Mouse (Mus musculus) intestine, postnatal 0 days (tissue): ENCODE measurements around the gene Unc5cl. TPM values are rescaled to one million over a fixed set of nuclear protein-coding genes. Genes with fewer than 3 reads are reported as not detected.

ENCODE experiments used
- ATAC-seq: fragments of 200-750 bp; cut with Nextera tagmentation; 2 replicates; pipeline ENCODE4 v1.8.0; 2017; ENCODE audit warnings: mild to moderate bottlenecking, moderate TSS enrichment, moderate library complexity
- H3K27ac ChIP-seq: fragments of 300-500 bp; sonication (generic); 2 replicates; pipeline ENCODE4 v1.5.1; 2014; ENCODE audit warnings: mild to moderate bottlenecking, low read depth, low read length, moderate library complexity
- H3K27me3 ChIP-seq: fragments of 300-500 bp; sonication (generic); replicated peaks from 2 replicates; pipeline ENCODE4 v1.6.1; 2014; ENCODE audit warnings: low read length, mixed read lengths; ENCODE audit not compliant: control insufficient read depth, insufficient read depth
- H3K36me3 ChIP-seq: fragments of 300-500 bp; sonication (generic); 2 replicates; pipeline ENCODE4 v1.6.1; 2014; ENCODE audit warnings: mild to moderate bottlenecking, moderate library complexity; ENCODE audit not compliant: control insufficient read depth, insufficient read depth
- H3K4me1 ChIP-seq: fragments of 300-500 bp; sonication (generic); replicated peaks from 2 replicates; pipeline ENCODE4 v1.6.1; 2014; ENCODE audit warnings: antibody characterized with exemption, low read length, mixed read lengths; ENCODE audit not compliant: control insufficient read depth, insufficient read depth
- H3K4me2 ChIP-seq: fragments of 300-500 bp; sonication (generic); replicated peaks from 2 replicates; pipeline ENCODE4 v1.6.1; 2014; ENCODE audit warnings: low read depth, mild to moderate bottlenecking, moderate library complexity
- H3K4me3 ChIP-seq: fragments of 300-500 bp; sonication (generic); 2 replicates; pipeline ENCODE4 v1.5.1; 2014; ENCODE audit warnings: low read depth, low read length
- H3K9ac ChIP-seq: fragments of 300-500 bp; sonication (generic); 2 replicates; pipeline ENCODE4 v1.6.1; 2014; ENCODE audit warnings: mild to moderate bottlenecking, low read depth, low read length
- H3K9me3 ChIP-seq: fragments of 300-500 bp; sonication (generic); 2 replicates; pipeline ENCODE4 v1.6.1; 2016; ENCODE audit warnings: mixed run types; ENCODE audit not compliant: control insufficient read depth
- CTCF ChIP-seq: sonication (generic); IDR thresholded peaks from 2 replicates; pipeline ENCODE4 v1.5.1; 2016; ENCODE audit warnings: low read depth, mild to moderate bottlenecking, control low read depth, antibody characterized with exemption, moderate library complexity
- WGBS: fragments of 180-500 bp; shearing (Covaris S2); extraction: QIAGEN DNeasy Blood & Tissue Kit; methylation state at CpG from one replicate; pipeline ENCODE4 v1.1.7; 2014; 5-methylcytosine and 5-hydroxymethylcytosine counted together
- polyA plus RNA-seq: library from polyadenylated mRNA; unstranded; fragments of >200 nt; fragmentation: Nextera tagmentation; extraction: Ambion mirVana; gene quantifications from 2 replicates; pipeline ENCODE4 v1.2.1, GENCODE M21; 2015

The Unc5cl gene
- polyA plus RNA-seq, 1 experiment from 2014 or later: 28.4 TPM

- H3K9ac ChIP-seq: no peak overlapping the region
- H3K27ac ChIP-seq: no peak overlapping the region
- ATAC-seq: no peak
- H3K9me3 ChIP-seq: no peaks in the 10 kb centered on the region
- 0 out of 2 replicates have a peak, but pooled peaks cover 3% of the 10 kb centered on the region for H3K4me1 ChIP-seq
- H3K4me3 ChIP-seq: no peak overlapping the region
- 52% methylated on average over 3 of the region's 3 CpGs for WGBS
- H3K36me3 ChIP-seq: no peaks in the 10 kb centered on the region
- no peak overlapping the region for H3K4me2 ChIP-seq
- no peaks in the 10 kb centered on the region for H3K27me3 ChIP-seq
- no peak for TF ChIP-seq CTCF
These were observed 43.3 kb downstream of the Unc5cl start for GRCm38 (mm10) chr17:48497986-48498385.

GRCm38 (mm10) chr17:48500846-48501445 lies 46.2 kb downstream of the Unc5cl start:
- ATAC-seq: peak; percentile 79
- H3K9ac ChIP-seq: no peak overlapping the region
- no peak overlapping the region for H3K4me3 ChIP-seq
- H3K9me3 ChIP-seq: no peaks in the 10 kb centered on the region
- no peaks in the 10 kb centered on the region for H3K36me3 ChIP-seq
- 58% methylated on average over 7 of the region's 7 CpGs for WGBS
- no peaks in the 10 kb centered on the region for H3K27me3 ChIP-seq
- no peak for TF ChIP-seq CTCF
- H3K27ac ChIP-seq: 0 out of 2 replicates have a peak overlapping the region, but pooled peaks have one; percentile 46
- no peak overlapping the region for H3K4me2 ChIP-seq
- H3K4me1 ChIP-seq: 0 out of 2 replicates have a peak, but pooled peaks cover 3% of the 10 kb centered on the region

GRCm38 (mm10) chr17:48505006-48505405 lies 50.3 kb downstream of the Unc5cl start:
- no peak for TF ChIP-seq CTCF
- ATAC-seq: no peak
- Histone ChIP-seq H3K4me1 (0 out of 2 replicates have a peak, but pooled peaks cover 3% of the 10 kb centered on the region), H3K27ac (no peak overlapping the region), H3K27me3 (no peaks in the 10 kb centered on the region), H3K4me2 (no peak overlapping the region), H3K9me3 (no peaks in the 10 kb centered on the region), H3K9ac (no peak overlapping the region), H3K4me3 (no peak overlapping the region), H3K36me3 (no peaks in the 10 kb centered on the region)
- WGBS: 55% methylated on average over 3 of the region's 3 CpGs

GRCm38 (mm10) chr17:48506986-48507385 lies 52.3 kb downstream of the Unc5cl start:
- Histone ChIP-seq H3K27ac (no peak overlapping the region), H3K27me3 (no peaks in the 10 kb centered on the region), H3K9me3 (no peaks in the 10 kb centered on the region), H3K36me3 (no peaks in the 10 kb centered on the region; the same call in 1 of the 2 replicates), H3K4me1 (no peaks in the 10 kb centered on the region), H3K9ac (no peak overlapping the region), H3K4me3 (no peak overlapping the region), H3K4me2 (no peak overlapping the region)
- TF ChIP-seq CTCF: no peak
- 75% methylated on average over 4 of the region's 4 CpGs for WGBS
- no peak for ATAC-seq

GRCm38 (mm10) chr17:48509596-48509995 lies 54.9 kb downstream of the Unc5cl start:
- WGBS: 78% methylated on average over 4 of the region's 4 CpGs
- H3K4me3 ChIP-seq: no peak overlapping the region
- no peak overlapping the region for H3K4me2 ChIP-seq
- no peak for ATAC-seq
- no peak overlapping the region for H3K27ac ChIP-seq
- no peaks in the 10 kb centered on the region; the same call in 1 of the 2 replicates for H3K36me3 ChIP-seq
- H3K9me3 ChIP-seq: no peaks in the 10 kb centered on the region
- H3K9ac ChIP-seq: no peak overlapping the region
- no peaks in the 10 kb centered on the region for H3K4me1 ChIP-seq
- H3K27me3 ChIP-seq: no peaks in the 10 kb centered on the region
- no peak for TF ChIP-seq CTCF

GRCm38 (mm10) chr17:48512614-48513281 lies 58.0 kb downstream of the Unc5cl start:
- H3K4me2 ChIP-seq: no peak overlapping the region; the same call in 1 of the 2 replicates
- no peaks in the 10 kb centered on the region; the same call in 1 of the 2 replicates for H3K36me3 ChIP-seq
- no peak overlapping the region for H3K4me3 ChIP-seq
- TF ChIP-seq CTCF: no peak
- H3K4me1 ChIP-seq: no peaks in the 10 kb centered on the region
- ATAC-seq: no peak
- no peak overlapping the region for H3K27ac ChIP-seq
- no peak overlapping the region for H3K9ac ChIP-seq
- no peaks in the 10 kb centered on the region for H3K27me3 ChIP-seq
- WGBS: 54% methylated on average over 18 of the region's 18 CpGs
- no peaks in the 10 kb centered on the region for H3K9me3 ChIP-seq
